Mouse (Mus musculus) thymus, adult 2 months (tissue): ENCODE measurements around the gene Hnrnpul1. TPM values are rescaled to one million over a fixed set of nuclear protein-coding genes. Genes with fewer than 3 reads are reported as not detected.
A peak's percentile ranks its signal among the peaks of the same experiment; 100 is the strongest.

ENCODE experiments used
- DNase-seq: peaks from one replicate; pipeline ENCODE4 v3.0.0; 2021
- H3K27ac ChIP-seq: fragments of 200-500 bp; 2 replicates; pipeline ENCODE4 v1.5.1; 2012; ENCODE audit warnings: low read length, control low read depth; ENCODE audit not compliant: control insufficient read depth, insufficient read depth
- H3K27me3 ChIP-seq: fragments of 200-500 bp; 2 replicates; pipeline ENCODE4 v1.6.1; 2012; ENCODE audit warnings: mild to moderate bottlenecking, low read length, moderate library complexity, mixed read lengths; ENCODE audit not compliant: control insufficient read depth, insufficient read depth
- H3K36me3 ChIP-seq: fragments of 200-500 bp; 2 replicates; pipeline ENCODE4 v1.6.1; 2012; ENCODE audit warnings: mild to moderate bottlenecking, low read length, moderate library complexity; ENCODE audit not compliant: control insufficient read depth, insufficient read depth
- H3K4me1 ChIP-seq: fragments of 200-500 bp; replicated peaks from 2 replicates; pipeline ENCODE4 v1.6.1; 2012; ENCODE audit warnings: low read length; ENCODE audit not compliant: control insufficient read depth, insufficient read depth
- H3K4me3 ChIP-seq: fragments of 200-500 bp; 2 replicates; pipeline ENCODE4 v1.5.1; 2012; ENCODE audit warnings: mild to moderate bottlenecking, low read length, control low read depth, moderate library complexity; ENCODE audit not compliant: control insufficient read depth, insufficient read depth
- CTCF ChIP-seq: fragments of 200-500 bp; IDR thresholded peaks from 2 replicates; pipeline ENCODE4 v1.5.1; 2012; ENCODE audit warnings: mild to moderate bottlenecking, control low read depth, low read length, moderate library complexity, borderline replicate concordance; ENCODE audit not compliant: control insufficient read depth, poor library complexity, insufficient read depth; ENCODE audit errors: extremely low read depth
- POLR2A ChIP-seq: fragments of 200-500 bp; IDR thresholded peaks from 2 replicates; pipeline ENCODE4 v1.6.1; 2012; ENCODE audit warnings: mild to moderate bottlenecking, low read length, control low read depth, moderate library complexity; ENCODE audit not compliant: control insufficient read depth, poor library complexity, insufficient read depth; ENCODE audit errors: extremely low read depth
- WGBS: fragments of 180-500 bp; shearing (Covaris S2); methylation state at CpG from one replicate; pipeline ENCODE4 v1.1.7; 2018; 5-methylcytosine and 5-hydroxymethylcytosine counted together
- polyA plus RNA-seq: library from polyadenylated mRNA; depleted of rRNA; stranded (reverse); fragments of >200 nt; gene quantifications from 2 replicates; pipeline ENCODE4 v1.2.3, GENCODE M21; 2012; rRNA removed

The Hnrnpul1 gene
- polyA plus RNA-seq, result 102 and 134 TPM in 2 replicates

- peak; percentile 28; the same call in 1 of the 2 replicates for TF ChIP-seq CTCF
- 0 out of 2 replicates have a peak, but pooled peaks have one; percentile 44 for TF ChIP-seq POLR2A
- peak; percentile 99 for DNase-seq
- peak within 1 kb of the TSS; percentile 82 for H3K4me3 ChIP-seq
- peaks cover 10% of the 10 kb centered on the region; the same call in 1 of the 2 replicates for H3K4me1 ChIP-seq
- peaks cover 8% of the 10 kb centered on the region for H3K36me3 ChIP-seq
- no peaks in the 10 kb centered on the region for H3K27me3 ChIP-seq
- H3K27ac ChIP-seq, result peak within 1 kb of the TSS; percentile 85
- under 1% methylated on average over 55 of the region's 55 CpGs for WGBS
Measured at GRCm38 (mm10) chr7:25754738-25755467, at the start of gene Hnrnpul1. Hnrnpul1 (minus strand) TSS chr7:25754757.

DNA sequence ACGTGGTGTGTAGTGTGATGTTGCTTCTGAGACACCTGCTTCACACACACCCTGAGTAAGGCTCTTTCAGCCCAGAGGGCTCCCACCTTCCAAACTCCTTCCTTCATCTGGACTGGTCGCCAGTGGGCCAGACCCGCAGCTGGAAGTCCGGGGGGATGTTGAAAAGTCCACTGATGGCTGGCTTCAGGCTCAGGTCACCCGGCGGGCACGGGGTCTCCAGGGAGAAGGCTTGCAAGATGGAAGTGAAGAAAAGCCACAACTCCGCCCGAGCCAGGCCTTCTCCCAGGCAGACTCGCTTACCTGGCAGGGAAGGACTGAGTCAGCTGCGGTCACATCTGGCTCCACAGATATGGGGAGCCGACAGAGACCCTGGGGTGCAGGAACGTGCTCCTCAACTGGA lies 48.9 kb upstream of the Hnrnpul1 start:
- WGBS, result 94% methylated on average over 13 of the region's 13 CpGs
- Histone ChIP-seq H3K27me3 (no peaks in the 10 kb centered on the region), H3K4me3 (no peak overlapping the region), H3K4me1 (no peaks in the 10 kb centered on the region), H3K27ac (no peak overlapping the region), H3K36me3 (no peaks in the 10 kb centered on the region)
- TF ChIP-seq POLR2A, result no peak
- TF ChIP-seq CTCF, result no peak
- no peak for DNase-seq

DNA sequence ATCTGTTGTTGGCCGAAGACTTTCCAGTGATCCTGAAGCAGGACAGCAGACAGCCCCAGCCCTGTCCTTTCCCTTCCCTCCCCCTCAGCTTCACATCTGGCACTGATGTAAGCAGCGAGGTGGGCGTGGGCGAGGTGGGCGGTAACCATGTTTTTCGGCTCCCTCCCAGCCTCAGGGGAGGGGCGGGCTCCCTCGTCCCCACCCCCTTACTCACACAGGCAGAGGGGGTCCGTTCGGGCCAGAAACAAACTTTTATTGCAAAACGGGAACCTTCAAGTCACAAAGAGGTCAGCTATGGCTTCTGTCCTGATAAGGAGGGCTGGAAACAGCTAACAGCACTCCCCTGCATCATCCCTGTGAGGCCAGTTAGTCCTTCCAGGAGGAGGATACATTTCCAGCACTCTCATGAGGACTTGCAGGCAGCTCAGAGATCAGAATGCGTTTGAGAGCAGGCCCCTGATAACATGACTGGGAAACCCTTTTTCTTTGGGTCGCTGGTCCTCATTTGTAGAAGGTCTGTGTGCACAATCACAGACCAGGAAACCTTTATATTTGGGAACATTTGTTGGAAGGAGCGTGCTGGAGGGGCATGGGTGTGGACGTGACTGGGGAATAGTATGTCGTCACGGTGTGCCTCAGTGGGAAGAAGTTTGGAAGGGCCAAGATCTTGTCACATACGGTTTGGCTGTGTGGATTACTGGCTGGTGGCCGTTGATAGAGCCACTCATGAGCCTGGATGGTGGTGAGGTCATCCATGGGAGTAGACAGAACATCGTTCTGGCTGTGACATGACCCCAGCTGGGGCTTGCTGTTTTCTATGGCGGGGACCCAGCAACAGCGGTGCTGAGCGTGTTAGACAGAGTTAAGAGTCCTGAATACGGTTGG lies 47.9 kb upstream of the Hnrnpul1 start:
- TF ChIP-seq CTCF (no peak), POLR2A (no peak)
- H3K27ac ChIP-seq, result no peak overlapping the region
- no peak overlapping the region for H3K4me3 ChIP-seq
- no peaks in the 10 kb centered on the region for H3K4me1 ChIP-seq
- no peak for DNase-seq
- WGBS, result 74% methylated on average over 24 of the region's 24 CpGs
- H3K27me3 ChIP-seq, result no peaks in the 10 kb centered on the region
- no peaks in the 10 kb centered on the region for H3K36me3 ChIP-seq

- TF ChIP-seq POLR2A, result no peak
- no peak for TF ChIP-seq CTCF
- Histone ChIP-seq H3K27me3 (no peaks in the 10 kb centered on the region), H3K36me3 (no peaks in the 10 kb centered on the region), H3K4me3 (no peak overlapping the region), H3K4me1 (no peaks in the 10 kb centered on the region), H3K27ac (no peak overlapping the region)
- 97% methylated on average over 6 of the region's 6 CpGs for WGBS
- DNase-seq, result no peak
Measured at GRCm38 (mm10) chr7:25801031-25801430, 46.5 kb upstream of the Hnrnpul1 start.

DNA sequence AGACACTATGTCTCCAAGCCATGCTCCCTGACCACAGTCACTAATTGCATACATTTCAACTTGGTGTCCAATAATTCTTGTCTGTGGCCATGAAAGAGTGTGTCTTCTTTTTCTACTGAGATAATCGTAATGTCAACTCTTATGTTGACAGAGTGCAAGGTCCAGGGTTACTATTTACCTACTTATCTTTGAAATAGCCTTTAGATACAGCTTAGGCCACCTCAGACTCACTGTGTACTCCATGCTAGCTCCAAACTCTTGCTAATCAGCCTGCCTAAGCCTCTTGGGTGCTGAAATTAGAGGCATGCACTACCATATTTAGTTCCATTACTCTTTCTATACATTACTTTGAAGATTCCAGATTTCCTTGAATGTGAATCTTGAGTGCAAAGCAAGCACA lies 44.8 kb upstream of the Hnrnpul1 start:
- Histone ChIP-seq H3K4me1 (no peaks in the 10 kb centered on the region), H3K27ac (no peak overlapping the region), H3K36me3 (no peaks in the 10 kb centered on the region), H3K4me3 (no peak overlapping the region), H3K27me3 (no peaks in the 10 kb centered on the region)
- 100% methylated on average over 1 of the region's 1 CpGs for WGBS
- no peak for DNase-seq
- TF ChIP-seq POLR2A (no peak), CTCF (no peak)

GRCm38 (mm10) chr7:25798540-25798939 lies 44.0 kb upstream of the Hnrnpul1 start:
- Histone ChIP-seq H3K4me3 (no peak overlapping the region), H3K4me1 (no peaks in the 10 kb centered on the region), H3K27me3 (no peaks in the 10 kb centered on the region), H3K36me3 (no peaks in the 10 kb centered on the region), H3K27ac (no peak overlapping the region)
- WGBS, result 91% methylated on average over 2 of the region's 2 CpGs
- no peak for TF ChIP-seq POLR2A
- no peak for DNase-seq

DNA sequence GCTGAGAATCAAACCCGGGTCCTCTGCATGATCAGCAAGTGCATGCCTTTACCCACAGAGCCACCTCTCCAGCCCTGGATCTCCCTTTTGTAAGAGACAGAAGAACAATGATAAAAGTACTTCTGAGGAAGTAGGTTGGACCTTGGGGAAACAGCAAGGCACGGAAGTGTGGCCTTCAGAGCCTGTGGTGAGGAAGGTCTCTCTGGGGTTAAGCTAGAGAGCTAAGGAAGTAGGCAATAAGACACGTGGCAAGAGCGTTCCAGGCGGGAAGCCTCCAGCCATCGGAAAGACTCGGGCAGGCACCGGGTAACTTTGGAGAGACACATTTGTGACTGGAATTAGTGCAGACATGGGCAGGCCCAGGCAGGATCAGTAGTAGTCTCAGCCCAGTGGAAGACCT lies 40.2 kb upstream of the Hnrnpul1 start:
- TF ChIP-seq POLR2A (no peak), CTCF (no peak)
- Histone ChIP-seq H3K4me3 (no peak overlapping the region), H3K36me3 (no peaks in the 10 kb centered on the region), H3K4me1 (no peaks in the 10 kb centered on the region), H3K27me3 (no peaks in the 10 kb centered on the region), H3K27ac (no peak overlapping the region)
- 86% methylated on average over 8 of the region's 8 CpGs for WGBS
- no peak for DNase-seq
